15 mouse cellular contexts compared by ENCODE assay signal in the genomic region with DNA sequence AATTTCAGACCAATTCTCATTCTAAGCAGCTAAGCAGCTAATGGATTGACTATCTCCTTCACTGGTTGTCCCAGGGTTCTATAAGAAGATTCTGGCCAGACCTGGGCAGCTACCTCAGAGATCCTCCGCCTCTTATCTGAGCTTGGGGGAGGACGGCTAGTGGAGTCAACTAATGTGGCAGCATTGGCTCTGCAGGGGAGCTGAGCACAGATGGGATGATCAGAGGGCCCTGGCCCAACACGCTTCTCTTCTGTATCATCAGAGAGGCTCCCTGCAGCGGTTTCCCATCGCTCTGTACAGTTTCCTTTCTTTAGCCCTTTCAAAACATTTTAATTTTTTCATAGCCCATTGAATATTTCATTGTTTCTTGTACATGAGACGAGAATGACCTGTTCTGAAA.
"Had no signal": no experiment of that assay in that cellular context is flagged by ENCODE, and none has a peak within 500 bp of the region (broad histone marks: within the 10 kb centered on the region; RNA-seq: fewer than 3 reads in every experiment).

No protein-coding gene starts in this region.

- H3K4me1 ChIP-seq: limb, embryonic 15.5 days; liver, embryonic 12.5 days; lung, embryonic 15.5 days; midbrain, embryonic 12.5 days; stomach, embryonic 15.5 days had no signal

- H3K4me2 ChIP-seq: limb, embryonic 15.5 days; liver, embryonic 12.5 days; lung, embryonic 15.5 days; midbrain, embryonic 12.5 days; stomach, embryonic 15.5 days had no signal

- H3K27ac ChIP-seq: kidney, postnatal 0 days; limb, embryonic 15.5 days; liver, embryonic 12.5 days; lung, embryonic 15.5 days; macrophage; midbrain, embryonic 12.5 days; stomach, embryonic 15.5 days had no signal

- ATAC-seq: liver, embryonic 12.5 days; midbrain, embryonic 16.5 days had no signal

- H3K36me3 ChIP-seq: limb, embryonic 15.5 days; liver, embryonic 12.5 days; lung, embryonic 15.5 days; midbrain, embryonic 12.5 days; stomach, embryonic 15.5 days had no signal

- H3K4me3 ChIP-seq: limb, embryonic 15.5 days; liver, embryonic 12.5 days; lung, embryonic 15.5 days; midbrain, embryonic 12.5 days; stomach, embryonic 15.5 days had no signal

- DNase-seq: kidney, adult 11 months; kidney, adult 9 months; kidney, postnatal 36 days; lung, postnatal 14 days; spleen, adult 18-20 months; thymus, adult 18-20 months; thymus, postnatal 14 days had no signal

- H3K9me3 ChIP-seq: limb, embryonic 15.5 days; liver, embryonic 12.5 days; lung, embryonic 15.5 days; midbrain, embryonic 12.5 days; stomach, embryonic 15.5 days had no signal

- H3K9ac ChIP-seq: limb, embryonic 15.5 days; liver, embryonic 12.5 days; lung, embryonic 15.5 days; midbrain, embryonic 12.5 days; stomach, embryonic 15.5 days had no signal

- H3K27me3 ChIP-seq: limb, embryonic 15.5 days; liver, embryonic 12.5 days; lung, embryonic 15.5 days; midbrain, embryonic 12.5 days; stomach, embryonic 15.5 days had no signal
